Mouse (Mus musculus): ENCODE measurements around the gene Rapgef4. TPM values are rescaled to one million over a fixed set of nuclear protein-coding genes. Genes with fewer than 3 reads are reported as not detected.

The Rapgef4 gene
- polyA plus RNA-seq, 1 experiment = 11.3 TPM

- TF ChIP-seq POLR2A (IDR thresholded peaks at IDR 0.05; ENCODE audit: low read depth, low read length) = no peak
- TF ChIP-seq CTCF (IDR thresholded peaks at IDR 0.05; ENCODE audit: extremely low read depth, insufficient read depth, insufficient read length, insufficient replicate concordance) = peak; percentile 4; the same call in 1 of the 2 replicates
- Histone ChIP-seq H3K4me3 (ENCODE audit: extremely low read depth, insufficient read depth, insufficient read length) (no peak overlapping the region), H3K4me1 (ENCODE audit: control insufficient read depth, insufficient read depth, insufficient read length) (no peaks in the 10 kb centered on the region), H3K27ac (ENCODE audit: insufficient read depth, low read length) (no peak overlapping the region), H3K27me3 (ENCODE audit: control insufficient read depth, insufficient read depth, low read length) (no peaks in the 10 kb centered on the region), H3K36me3 (ENCODE audit: control insufficient read depth, insufficient read depth, low read length) (no peaks in the 10 kb centered on the region)
- DNase-seq (ENCODE audit: low read depth in 1 of 2, low spot score in 2 of 2) = no peak
- 60% methylated on average over 4 of the region's 4 CpGs for WGBS
Observed at GRCm38 (mm10) chr2:72298406-72298805, 317.4 kb downstream of the Rapgef4 start.

- Histone ChIP-seq H3K36me3 (ENCODE audit: control insufficient read depth, insufficient read depth, low read length) (no peaks in the 10 kb centered on the region), H3K27me3 (ENCODE audit: control insufficient read depth, insufficient read depth, low read length) (no peaks in the 10 kb centered on the region), H3K4me3 (ENCODE audit: extremely low read depth, insufficient read depth, insufficient read length) (no peak overlapping the region), H3K27ac (ENCODE audit: insufficient read depth, low read length) (no peak overlapping the region), H3K4me1 (ENCODE audit: control insufficient read depth, insufficient read depth, insufficient read length) (no peaks in the 10 kb centered on the region)
- no peak for DNase-seq (ENCODE audit: low read depth in 1 of 2, low spot score in 2 of 2)
- TF ChIP-seq POLR2A (IDR thresholded peaks at IDR 0.05; ENCODE audit: low read depth, low read length) = no peak
- no peak for TF ChIP-seq CTCF (IDR thresholded peaks at IDR 0.05; ENCODE audit: extremely low read depth, insufficient read depth, insufficient read length, insufficient replicate concordance)
- 81% methylated on average over 9 of the region's 9 CpGs for WGBS
Observed at GRCm38 (mm10) chr2:72301194-72301916, 320.3 kb downstream of the Rapgef4 start.

GRCm38 (mm10) chr2:72305738-72306137, 324.7 kb downstream of the Rapgef4 start:
- TF ChIP-seq POLR2A (IDR thresholded peaks at IDR 0.05; ENCODE audit: low read depth, low read length) (no peak), CTCF (IDR thresholded peaks at IDR 0.05; ENCODE audit: extremely low read depth, insufficient read depth, insufficient read length, insufficient replicate concordance) (no peak)
- no peaks in the 10 kb centered on the region for H3K4me1 ChIP-seq (ENCODE audit: control insufficient read depth, insufficient read depth, insufficient read length)
- no peak overlapping the region for H3K27ac ChIP-seq (ENCODE audit: insufficient read depth, low read length)
- 94% methylated on average over 7 of the region's 7 CpGs for WGBS
- no peaks in the 10 kb centered on the region for H3K36me3 ChIP-seq (ENCODE audit: control insufficient read depth, insufficient read depth, low read length)
- H3K4me3 ChIP-seq (ENCODE audit: extremely low read depth, insufficient read depth, insufficient read length) = no peak overlapping the region
- no peak for DNase-seq (ENCODE audit: low read depth in 1 of 2, low spot score in 2 of 2)
- no peaks in the 10 kb centered on the region for H3K27me3 ChIP-seq (ENCODE audit: control insufficient read depth, insufficient read depth, low read length)

Other genes with a start within 250 kb of the Rapgef4 start
- 19.1 and 21.1 TPM in 2 replicates for gene Itga6, start 235.6 kb upstream of the Rapgef4 start, polyA plus RNA-seq (2012; rRNA removed)
- 14.1 and 14.5 TPM in 2 replicates for gene Pdk1, start 108.0 kb upstream of the Rapgef4 start, polyA plus RNA-seq (2012; rRNA removed)

Data from spleen, adult 2 months (tissue).